Mouse (Mus musculus) liver, embryonic 16.5 days (tissue): ENCODE data around the gene Pycr2. TPM values are rescaled to one million over a fixed set of nuclear protein-coding genes. Genes with fewer than 3 reads are reported as not detected.

Source experiments
- ATAC-seq: fragments of 200-750 bp; cut with Nextera tagmentation; 2 replicates; pipeline ENCODE4 v1.8.0; 2017; ENCODE audit warnings: low read depth, mild to moderate bottlenecking, moderate number of reproducible peaks, moderate library complexity
- H3K27ac ChIP-seq: fragments of 300-500 bp; sonication (generic); 2 replicates; pipeline ENCODE4 v1.5.1; 2014; ENCODE audit warnings: mild to moderate bottlenecking, low read length
- H3K27me3 ChIP-seq: fragments of 300-500 bp; sonication (generic); 2 replicates; pipeline ENCODE4 v1.6.1; 2014; ENCODE audit warnings: low read depth, low read length, mixed read lengths; ENCODE audit not compliant: control insufficient read depth, insufficient read depth
- H3K36me3 ChIP-seq: fragments of 300-500 bp; sonication (generic); 2 replicates; pipeline ENCODE4 v1.6.1; 2014; ENCODE audit warnings: mild to moderate bottlenecking; ENCODE audit not compliant: control insufficient read depth, insufficient read depth
- H3K4me1 ChIP-seq: fragments of 300-500 bp; sonication (generic); 2 replicates; pipeline ENCODE4 v1.6.1; 2014; ENCODE audit warnings: low read depth, low read length, mixed read lengths; ENCODE audit not compliant: control insufficient read depth
- H3K4me2 ChIP-seq: fragments of 300-500 bp; sonication (generic); 2 replicates; pipeline ENCODE4 v1.6.1; 2014; ENCODE audit warnings: low read depth, low read length, mixed read lengths
- H3K4me3 ChIP-seq: fragments of 300-500 bp; sonication (generic); 2 replicates; pipeline ENCODE4 v1.5.1; 2014; ENCODE audit warnings: low read depth, mild to moderate bottlenecking, low read length
- H3K9ac ChIP-seq: fragments of 300-500 bp; sonication (generic); 2 replicates; pipeline ENCODE4 v1.6.1; 2014; ENCODE audit warnings: low read depth, low read length
- H3K9me3 ChIP-seq: fragments of 300-500 bp; sonication (generic); replicated peaks from 2 replicates; pipeline ENCODE4 v1.6.1; 2016; ENCODE audit warnings: low read length; ENCODE audit not compliant: control insufficient read depth
- WGBS: fragments of 180-500 bp; shearing (Covaris S2); extraction: QIAGEN DNeasy Blood & Tissue Kit; methylation state at CpG from one replicate; pipeline ENCODE4 v1.1.7; 2014; ENCODE audit not compliant: insufficient replicate concordance; 5-methylcytosine and 5-hydroxymethylcytosine counted together
- polyA plus RNA-seq: library from polyadenylated mRNA; unstranded; fragments of >200 nt; fragmentation: Nextera tagmentation; extraction: Ambion mirVana; gene quantifications from 2 replicates; pipeline ENCODE4 v1.2.1, GENCODE M21; 2015

The Pycr2 gene
- polyA plus RNA-seq, 1 experiment from 2014 or later: 81.2 TPM

DNA sequence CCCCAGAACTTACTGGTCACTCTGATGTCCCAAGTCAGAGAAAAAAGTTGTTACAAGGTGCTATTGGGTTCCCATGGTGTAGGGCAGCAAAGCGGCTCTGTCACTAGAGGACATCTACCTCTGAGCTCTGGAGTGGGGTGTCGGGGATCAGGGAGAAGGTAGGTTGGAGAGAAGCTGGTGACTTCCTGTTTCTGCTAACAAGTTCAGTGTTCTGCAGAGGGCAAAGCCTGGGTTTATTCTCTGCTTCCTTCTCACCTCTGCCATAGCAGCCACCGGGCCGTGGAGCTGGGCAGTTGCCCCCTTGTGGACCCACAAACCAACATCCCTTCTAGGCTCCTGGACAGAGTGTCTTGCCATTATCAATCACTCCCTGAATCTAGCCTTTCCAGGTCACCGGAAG is 8.7 kb downstream of the Pycr2 start:
- H3K9me3 ChIP-seq: no peaks in the 10 kb centered on the region
- no peak overlapping the region for H3K27ac ChIP-seq
- no peak for ATAC-seq
- peaks cover 21% of the 10 kb centered on the region for H3K4me1 ChIP-seq
- peaks cover 5% of the 10 kb centered on the region for H3K36me3 ChIP-seq
- no peak overlapping the region for H3K4me2 ChIP-seq
- H3K27me3 ChIP-seq: no peaks in the 10 kb centered on the region
- H3K4me3 ChIP-seq: no peak overlapping the region
- WGBS: 65% methylated on average over 5 of the region's 5 CpGs
- no peak overlapping the region for H3K9ac ChIP-seq

DNA sequence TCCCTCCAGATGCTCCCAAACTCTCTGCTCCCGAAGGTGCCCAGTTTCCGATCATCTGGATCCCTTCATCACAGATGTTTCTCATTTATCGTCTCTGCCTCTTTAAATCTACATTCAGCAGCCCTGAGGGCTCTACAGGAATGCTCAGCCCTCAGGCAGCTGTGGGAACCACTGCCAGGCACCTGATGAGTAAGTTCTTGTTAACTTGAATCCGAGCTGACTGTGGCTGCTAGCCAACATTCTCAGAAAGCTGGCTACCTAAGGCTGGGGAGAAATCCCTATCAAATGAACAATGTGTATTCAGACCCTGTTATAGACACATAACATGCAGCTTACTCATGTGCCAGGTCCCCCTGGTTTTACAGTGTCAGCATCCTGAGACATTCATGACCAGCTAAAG is 9.7 kb downstream of the Pycr2 start:
- Histone ChIP-seq H3K9me3 (no peaks in the 10 kb centered on the region), H3K9ac (no peak overlapping the region), H3K4me2 (no peak overlapping the region), H3K27me3 (no peaks in the 10 kb centered on the region), H3K36me3 (no peaks in the 10 kb centered on the region), H3K4me1 (peaks cover 19% of the 10 kb centered on the region), H3K4me3 (no peak overlapping the region), H3K27ac (no peak overlapping the region)
- no peak for ATAC-seq
- 72% methylated on average over 4 of the region's 4 CpGs for WGBS

DNA sequence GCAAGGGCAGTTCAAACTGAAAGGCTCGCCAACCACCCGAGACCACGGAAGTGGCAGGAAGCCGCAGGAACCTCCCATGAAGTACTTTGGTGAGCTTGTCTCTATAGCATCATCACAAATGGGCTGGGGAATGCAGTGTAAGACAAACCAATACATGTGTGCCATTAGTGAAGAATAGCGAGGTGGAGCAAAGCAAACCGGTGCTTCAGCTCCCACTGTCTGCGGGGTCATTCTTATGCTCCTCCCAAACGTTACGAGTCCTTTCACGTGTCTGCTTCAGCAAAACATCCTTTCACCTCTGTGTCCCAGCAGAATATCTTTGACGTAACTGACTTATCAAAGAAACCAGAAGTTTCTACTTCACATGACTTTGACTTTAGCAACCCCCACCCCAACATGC is 12.3 kb downstream of the Pycr2 start:
- Histone ChIP-seq H3K4me2 (no peak overlapping the region), H3K4me1 (peaks cover 13% of the 10 kb centered on the region), H3K27me3 (no peaks in the 10 kb centered on the region), H3K36me3 (no peaks in the 10 kb centered on the region), H3K9me3 (no peaks in the 10 kb centered on the region), H3K9ac (no peak overlapping the region), H3K27ac (no peak overlapping the region), H3K4me3 (no peak overlapping the region)
- WGBS: 65% methylated on average over 11 of the region's 11 CpGs
- ATAC-seq: no peak

DNA sequence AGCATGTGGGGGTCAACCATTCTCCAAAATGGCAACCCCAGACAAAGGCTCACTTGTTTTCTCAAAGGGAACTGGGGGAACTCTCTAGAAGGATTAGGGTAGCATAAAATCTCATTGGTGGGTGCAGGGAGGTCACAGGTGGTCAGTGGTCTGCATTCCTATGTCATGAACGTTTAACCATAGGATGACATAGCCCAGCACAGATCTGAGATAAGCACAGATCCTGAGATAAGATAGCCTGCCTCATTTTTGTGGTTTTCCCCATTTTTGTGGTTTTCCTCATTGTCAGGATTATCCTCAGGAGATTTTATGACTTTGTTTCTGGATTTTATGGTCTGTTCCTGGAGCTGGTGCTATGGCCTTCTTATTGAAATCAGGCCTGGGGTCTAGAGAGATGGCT is 13.0 kb downstream of the Pycr2 start:
- H3K4me2 ChIP-seq: no peak overlapping the region
- H3K9ac ChIP-seq: no peak overlapping the region
- H3K27ac ChIP-seq: no peak overlapping the region
- no peaks in the 10 kb centered on the region for H3K27me3 ChIP-seq
- H3K9me3 ChIP-seq: no peaks in the 10 kb centered on the region
- 5% methylated on average over 1 of the region's 1 CpGs for WGBS
- no peak for ATAC-seq
- H3K36me3 ChIP-seq: no peaks in the 10 kb centered on the region
- H3K4me1 ChIP-seq: peaks cover 7% of the 10 kb centered on the region; the same call in 1 of the 2 replicates
- no peak overlapping the region for H3K4me3 ChIP-seq

DNA sequence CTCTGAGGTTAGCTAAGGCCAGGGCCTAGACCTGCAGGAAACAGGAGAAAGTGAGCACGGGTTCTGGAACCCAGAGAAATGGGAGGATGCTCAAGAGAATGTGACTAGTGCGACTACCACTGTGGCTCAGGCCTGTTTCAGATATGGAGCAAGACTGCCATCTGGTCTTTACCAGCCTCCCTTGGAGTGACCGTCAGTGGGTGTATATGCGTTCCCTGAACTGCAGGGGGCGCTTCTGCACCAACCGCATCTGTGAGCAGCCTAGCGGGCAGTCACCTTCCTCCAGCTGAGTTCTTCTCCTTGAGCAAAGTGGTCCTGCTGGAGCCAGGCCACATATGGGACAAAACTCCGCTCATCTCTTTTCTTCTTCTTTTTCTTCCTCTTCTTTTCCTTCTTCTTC is 15.6 kb downstream of the Pycr2 start:
- no peak overlapping the region for H3K27ac ChIP-seq
- no peak overlapping the region for H3K4me3 ChIP-seq
- H3K9me3 ChIP-seq: no peaks in the 10 kb centered on the region
- no peak overlapping the region for H3K9ac ChIP-seq
- H3K4me1 ChIP-seq: no peaks in the 10 kb centered on the region; the same call in 1 of the 2 replicates
- no peaks in the 10 kb centered on the region for H3K27me3 ChIP-seq
- 29% methylated on average over 8 of the region's 8 CpGs for WGBS
- ATAC-seq: peak; percentile 59
- H3K4me2 ChIP-seq: no peak overlapping the region
- no peaks in the 10 kb centered on the region for H3K36me3 ChIP-seq

DNA sequence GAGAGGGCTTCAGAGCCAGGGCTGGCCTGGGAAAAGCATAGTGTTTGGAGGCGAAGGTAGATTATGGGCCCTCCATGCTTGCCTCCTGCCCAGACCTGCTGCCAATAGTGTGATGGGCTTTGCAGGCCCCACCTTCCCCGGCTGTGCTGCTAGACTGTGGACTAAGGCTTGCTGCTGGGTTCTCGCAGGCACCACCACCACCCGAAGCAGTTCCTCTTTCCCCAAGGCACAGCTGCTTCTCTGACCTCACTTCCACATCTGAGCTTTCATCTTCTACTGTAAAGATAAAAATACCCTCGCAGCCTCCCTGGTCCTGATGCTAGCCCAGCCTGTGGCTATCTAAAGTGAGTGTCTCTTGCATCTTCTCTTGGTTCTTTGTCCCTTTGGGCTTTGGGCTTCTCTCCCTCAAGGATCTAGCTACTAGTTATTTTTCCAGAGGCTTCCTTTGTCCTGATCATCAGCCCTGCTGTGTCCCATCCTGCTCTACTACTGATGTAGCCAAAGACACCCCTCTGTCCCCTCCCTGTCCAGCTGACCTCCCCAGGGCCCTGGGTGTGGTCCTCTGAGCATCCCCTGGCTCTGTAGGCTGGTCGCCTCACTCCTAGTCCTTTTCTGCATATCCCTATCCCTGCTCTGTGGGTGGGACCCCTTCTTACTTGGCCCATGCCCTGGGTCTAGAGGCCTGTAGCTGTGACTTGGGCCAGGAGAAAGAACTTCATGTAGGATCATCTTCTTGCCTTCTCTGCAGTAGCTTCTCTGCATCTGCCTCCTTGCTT is 18.4 kb downstream of the Pycr2 start:
- Histone ChIP-seq H3K27me3 (no peaks in the 10 kb centered on the region), H3K4me2 (no peak overlapping the region), H3K4me1 (no peaks in the 10 kb centered on the region), H3K27ac (no peak overlapping the region), H3K4me3 (no peak overlapping the region), H3K9ac (no peak overlapping the region), H3K36me3 (no peaks in the 10 kb centered on the region), H3K9me3 (no peaks in the 10 kb centered on the region)
- ATAC-seq: no peak
- WGBS: 25% methylated on average over 6 of the region's 6 CpGs

DNA sequence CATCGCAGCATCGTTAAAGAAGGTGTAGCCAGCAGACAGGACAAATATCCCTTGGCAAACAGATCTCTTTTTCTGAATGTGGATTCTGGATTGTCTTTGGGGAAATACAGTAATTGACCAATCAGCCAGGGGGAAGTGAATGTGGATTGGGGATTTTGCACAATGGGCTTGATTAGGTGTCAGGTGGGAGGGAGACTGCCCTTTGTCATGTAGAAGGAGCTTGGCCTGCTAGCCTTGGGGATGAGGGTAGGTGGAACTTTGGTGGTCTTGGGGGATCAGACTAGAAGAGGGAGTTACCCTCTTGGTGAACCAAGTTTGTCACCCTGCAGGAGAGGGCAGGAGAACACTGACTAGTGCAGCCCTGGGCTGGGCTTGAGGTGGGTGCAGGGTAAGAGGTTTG is 20.6 kb downstream of the Pycr2 start:
- Histone ChIP-seq H3K9me3 (no peaks in the 10 kb centered on the region), H3K4me1 (no peaks in the 10 kb centered on the region), H3K9ac (no peak overlapping the region), H3K4me2 (no peak overlapping the region), H3K27me3 (no peaks in the 10 kb centered on the region), H3K36me3 (no peaks in the 10 kb centered on the region), H3K27ac (no peak overlapping the region), H3K4me3 (no peak overlapping the region)
- ATAC-seq: no peak
- 69% methylated on average over 2 of the region's 2 CpGs for WGBS

DNA sequence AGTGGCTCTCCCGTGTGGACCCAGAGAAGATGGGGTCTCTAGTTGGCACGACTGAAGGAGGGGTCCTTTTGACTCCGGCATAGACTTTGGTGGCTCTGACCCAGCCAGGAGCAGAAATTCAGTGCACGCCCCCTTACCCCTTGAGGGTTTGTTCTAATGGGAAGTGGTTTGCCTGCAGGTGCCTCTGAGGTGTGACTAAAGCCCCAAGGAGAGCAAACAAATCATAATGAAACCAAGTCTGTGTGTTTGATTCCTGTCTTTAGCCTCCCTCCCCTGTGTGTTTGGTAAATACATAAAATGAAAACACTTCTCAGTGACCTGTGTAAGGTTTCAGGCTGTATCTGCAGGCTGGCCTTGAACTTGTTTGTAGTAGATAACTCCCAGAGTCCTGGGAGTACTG is 22.2 kb downstream of the Pycr2 start:
- Histone ChIP-seq H3K4me2 (no peak overlapping the region), H3K27ac (no peak overlapping the region), H3K9ac (no peak overlapping the region), H3K27me3 (no peaks in the 10 kb centered on the region), H3K4me1 (no peaks in the 10 kb centered on the region), H3K36me3 (no peaks in the 10 kb centered on the region), H3K9me3 (no peaks in the 10 kb centered on the region), H3K4me3 (no peak overlapping the region)
- WGBS: 63% methylated on average over 4 of the region's 4 CpGs
- ATAC-seq: no peak

DNA sequence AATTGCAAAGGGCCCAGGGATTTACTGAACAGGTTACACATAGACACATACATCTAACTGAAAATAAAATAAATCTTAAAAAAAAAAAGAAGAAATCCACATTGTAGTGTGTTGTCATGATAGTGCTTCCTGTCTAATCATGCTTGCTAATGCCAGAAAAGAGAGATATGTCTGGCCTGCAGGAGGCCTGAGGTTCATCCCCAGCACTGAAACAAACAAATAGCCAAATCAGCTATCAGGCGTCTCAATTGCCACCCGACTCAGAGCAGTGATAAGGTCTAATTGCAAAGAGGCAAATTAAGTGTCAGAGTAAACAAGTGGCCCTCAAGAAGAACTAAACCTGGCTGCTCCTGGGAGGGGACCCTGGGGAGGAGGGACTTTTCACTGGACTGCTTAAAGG is 25.5 kb downstream of the Pycr2 start:
- ATAC-seq: no peak
- H3K4me1 ChIP-seq: no peaks in the 10 kb centered on the region; the same call in 1 of the 2 replicates
- H3K36me3 ChIP-seq: no peaks in the 10 kb centered on the region
- H3K4me3 ChIP-seq: no peak overlapping the region
- no peak overlapping the region for H3K9ac ChIP-seq
- no peak overlapping the region for H3K4me2 ChIP-seq
- H3K27ac ChIP-seq: no peak overlapping the region
- peaks cover 4% of the 10 kb centered on the region; the same call in 1 of the 2 replicates for H3K27me3 ChIP-seq
- no peaks in the 10 kb centered on the region for H3K9me3 ChIP-seq
- 18% methylated on average over 2 of the region's 2 CpGs for WGBS
